Mouse (Mus musculus): ENCODE results near the gene Ccser2.

GRCm38 (mm10) chr14:36965421-36965820 lies 3.2 kb downstream of the Ccser2 start:
- no peak for TF ChIP-seq CTCF (IDR thresholded peaks at IDR 0.05; ENCODE audit: low read depth, low read length)
- no peak for TF ChIP-seq EP300 (IDR thresholded peaks at IDR 0.05; ENCODE audit: insufficient read depth, low read depth, low read length)

All from ES-Bruce4 (cell line).